Mouse (Mus musculus) mesoderm, embryonic 11.5 days (tissue): ENCODE results near the gene Sez6.

ENCODE experiments used
- DNase-seq: peaks from one replicate; pipeline ENCODE4 v3.0.0-alpha.2; 2012; ENCODE audit warnings: low read depth, low spot score

Gene Sez6

DNA sequence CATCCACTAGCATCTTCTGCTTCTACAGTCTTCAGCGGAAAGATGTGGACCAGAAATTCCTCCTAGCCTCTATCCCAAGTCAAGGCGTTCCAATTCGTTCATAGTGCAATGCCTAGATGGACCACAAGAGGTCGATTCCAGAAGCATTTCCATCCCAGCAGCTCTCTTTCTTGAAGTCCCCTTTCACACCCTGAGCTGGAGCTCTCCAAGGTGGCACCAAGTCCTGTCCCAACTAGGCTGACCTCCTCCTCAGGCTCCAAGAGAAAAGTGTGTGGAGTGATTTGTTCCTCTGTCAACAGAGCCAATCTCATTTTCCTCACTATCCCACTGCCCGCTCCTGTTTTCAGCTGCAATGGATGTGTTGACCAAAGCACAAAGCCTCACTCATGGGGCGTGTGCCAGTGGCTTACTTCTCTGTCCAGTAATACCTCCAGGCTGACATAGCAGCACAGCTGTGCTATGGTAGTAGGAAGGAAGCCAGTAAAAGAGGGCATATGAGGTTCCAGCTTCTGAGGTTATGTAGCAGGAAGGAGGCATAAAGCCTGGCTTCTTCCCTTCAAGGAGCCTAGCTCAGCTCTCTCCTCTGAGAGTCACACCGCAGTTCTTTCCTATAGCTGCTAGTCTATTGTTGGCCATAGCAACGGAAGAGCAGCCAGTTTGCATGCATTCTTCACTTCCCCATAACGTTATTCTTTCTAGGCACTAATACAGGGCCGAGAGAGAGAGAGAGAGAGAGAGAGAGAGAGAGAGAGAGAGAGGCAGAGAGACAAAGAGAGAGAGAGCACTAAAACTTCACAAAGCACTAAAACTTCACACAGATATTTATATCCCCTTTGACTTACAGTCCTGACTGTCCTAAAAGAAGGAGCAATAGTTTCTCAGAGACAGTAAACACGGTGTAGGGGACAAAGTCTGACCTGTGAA is 49.9 kb downstream of the Sez6 start:
- DNase-seq: peak; percentile 82

DNA sequence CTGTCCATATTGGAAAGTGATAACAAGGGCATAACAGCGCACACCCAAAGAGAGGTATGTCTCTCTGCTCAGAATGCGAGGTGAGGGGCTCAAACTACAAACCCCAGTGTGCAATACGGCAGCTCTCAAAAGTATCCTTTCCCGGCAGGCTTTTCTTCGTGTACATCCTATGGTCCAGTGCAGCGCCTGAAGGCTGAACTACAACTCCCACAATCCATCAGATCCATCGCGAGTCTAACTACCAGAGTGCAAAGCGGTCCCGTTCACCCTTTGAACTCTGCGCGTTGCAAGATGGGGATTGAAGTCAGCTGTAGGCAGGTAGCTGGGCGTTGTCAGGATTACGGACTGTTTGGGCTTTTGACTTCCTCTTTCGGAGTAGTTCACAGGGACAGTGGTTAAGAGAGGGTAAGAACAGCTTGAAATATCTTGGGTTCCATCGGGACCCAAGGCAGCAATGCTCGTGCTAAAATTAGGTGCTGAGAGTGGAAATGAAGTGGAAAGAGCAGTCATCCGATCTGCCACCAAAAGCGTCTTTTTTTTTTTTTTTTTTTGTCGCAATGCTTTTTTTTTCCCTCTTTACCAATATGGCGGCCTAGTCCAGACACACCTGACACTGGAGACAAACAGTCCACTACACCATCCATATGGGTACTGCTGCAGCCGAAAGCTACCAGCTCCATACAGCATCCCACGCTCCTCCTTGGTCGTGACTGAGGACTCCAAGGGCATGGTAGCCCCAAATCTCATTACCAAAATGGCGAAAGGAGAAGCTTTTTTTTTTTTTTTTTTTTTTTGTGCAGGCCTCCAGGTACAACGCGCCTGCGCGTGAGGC is 51.2 kb downstream of the Sez6 start:
- peak; percentile 98 for DNase-seq

DNA sequence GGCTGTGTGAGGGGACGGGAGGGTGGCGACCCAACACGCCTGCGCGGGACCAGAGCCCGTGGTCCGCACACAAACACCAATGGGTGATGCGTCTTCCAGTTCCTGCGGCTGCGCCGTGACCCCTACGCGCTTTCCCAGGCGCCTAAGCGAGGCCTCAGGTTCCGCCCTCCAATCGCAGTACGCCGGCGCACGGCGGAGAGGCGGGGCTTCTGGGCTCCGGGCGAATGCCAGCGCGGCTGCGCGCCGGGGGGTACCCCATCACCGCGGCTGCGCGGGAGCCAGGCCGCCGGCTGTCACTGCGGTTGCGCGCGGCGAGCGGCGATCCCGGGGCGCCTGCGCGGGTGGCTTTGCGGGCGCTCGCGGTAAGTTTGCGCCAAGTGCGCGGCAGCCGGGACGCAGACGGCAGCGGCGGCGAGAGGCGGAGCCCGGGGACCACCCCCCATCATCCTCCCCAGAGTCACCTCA is 51.9 kb downstream of the Sez6 start, which contains the start of gene Phf12:
TSS of gene Phf12 (plus strand) at position 314 of the 465 bp plus-strand sequence.
- peak; percentile 100 for DNase-seq

DNA sequence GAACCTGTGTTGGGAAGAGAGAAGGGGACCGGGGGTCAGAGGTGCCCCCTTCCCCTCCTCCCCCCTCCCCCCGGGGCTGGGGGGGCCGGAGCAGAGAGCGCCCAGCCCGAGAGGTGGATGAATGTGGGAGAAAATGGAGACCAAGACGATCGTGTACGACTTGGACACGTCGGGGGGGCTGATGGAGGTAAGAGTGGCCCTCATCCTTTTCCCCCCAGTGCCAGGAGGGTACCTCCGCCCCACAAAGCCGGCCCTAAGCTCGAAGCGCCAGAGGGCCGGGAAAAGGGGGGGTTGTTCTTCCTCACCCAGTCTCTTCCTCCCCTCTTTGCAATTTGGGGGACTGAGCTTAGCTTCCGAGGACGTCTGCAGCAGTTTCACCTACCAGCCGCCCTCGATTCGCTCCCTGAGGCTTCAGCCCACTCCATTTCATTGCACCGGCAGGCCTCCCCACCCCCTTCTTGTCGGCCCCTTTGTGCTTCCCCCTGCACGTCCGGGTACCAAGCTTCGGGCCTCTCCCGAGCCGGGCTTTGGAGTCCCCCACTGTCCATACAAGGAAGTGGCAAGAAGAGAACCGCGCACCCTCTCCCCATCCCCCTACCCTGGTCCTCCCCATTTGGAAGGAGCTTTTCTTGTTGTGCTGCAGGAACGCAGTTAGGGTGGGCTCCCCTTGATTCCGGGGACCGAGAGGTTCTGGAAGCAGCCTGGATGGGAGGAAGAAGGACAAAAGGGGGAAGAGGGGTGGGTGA is 52.8 kb downstream of the Sez6 start:
- DNase-seq: peak; percentile 58

DNA sequence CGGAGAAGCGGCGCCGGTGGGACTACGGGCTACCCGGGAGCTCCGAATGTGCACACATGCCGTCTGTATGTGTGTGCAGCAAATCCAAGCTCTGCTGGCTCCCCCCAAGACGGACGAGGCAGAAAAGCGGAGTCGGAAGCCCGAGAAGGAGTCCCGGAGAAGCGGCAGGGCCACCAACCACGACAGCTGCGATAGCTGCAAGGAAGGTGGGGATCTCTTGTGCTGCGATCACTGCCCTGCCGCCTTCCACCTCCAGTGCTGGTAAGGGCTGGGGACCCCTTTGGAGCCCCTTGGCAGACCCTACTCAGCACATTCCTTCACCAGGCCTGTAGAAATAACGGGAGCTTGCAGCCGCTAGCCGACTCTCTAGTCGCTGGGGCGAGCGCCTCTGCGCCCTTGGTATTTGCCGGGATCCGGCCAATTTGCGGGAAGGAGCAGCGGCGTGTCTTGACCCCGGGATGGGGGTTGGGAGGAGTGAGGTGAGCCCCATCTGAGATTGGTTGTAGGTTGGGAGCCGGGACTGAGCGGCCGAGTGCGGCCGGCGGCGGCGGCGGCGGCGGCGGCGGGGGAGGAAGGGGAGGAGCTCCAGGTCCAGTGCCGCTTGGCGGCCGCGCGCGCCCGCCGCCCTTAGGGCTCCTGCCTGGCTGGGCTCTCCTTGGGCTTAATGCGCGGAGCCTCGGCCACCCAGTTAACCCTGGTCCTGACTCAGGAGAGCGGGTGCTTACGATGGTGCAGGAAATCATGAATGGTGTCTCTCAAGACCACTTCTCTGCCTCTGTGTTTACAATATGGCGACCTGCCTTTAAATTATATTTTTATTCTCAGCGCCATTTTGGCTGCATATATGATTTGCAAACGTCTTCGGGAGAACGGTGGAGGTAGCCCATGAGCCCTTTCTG is 53.6 kb downstream of the Sez6 start:
- DNase-seq: peak; percentile 53

DNA sequence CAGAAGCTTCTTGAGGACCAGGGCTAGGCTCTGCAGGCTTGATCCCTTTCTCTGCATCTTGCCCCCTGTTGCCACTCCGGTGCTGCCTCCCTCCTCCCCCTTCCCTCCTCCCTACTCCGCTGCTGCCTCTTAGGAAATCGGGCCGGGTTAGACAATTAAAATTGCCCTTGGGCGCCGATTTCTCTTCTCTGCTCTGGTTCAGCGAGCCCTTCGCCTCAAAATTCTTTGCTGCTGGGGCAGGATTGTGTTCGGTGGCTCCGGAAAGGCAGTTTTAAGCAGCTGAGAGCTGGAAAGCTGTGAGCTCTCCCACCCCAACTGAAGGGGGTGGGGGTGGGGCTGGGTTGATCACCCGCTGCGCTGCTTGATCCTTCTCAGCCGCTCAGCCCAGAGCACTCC is 54.2 kb downstream of the Sez6 start:
- DNase-seq: no peak

DNA sequence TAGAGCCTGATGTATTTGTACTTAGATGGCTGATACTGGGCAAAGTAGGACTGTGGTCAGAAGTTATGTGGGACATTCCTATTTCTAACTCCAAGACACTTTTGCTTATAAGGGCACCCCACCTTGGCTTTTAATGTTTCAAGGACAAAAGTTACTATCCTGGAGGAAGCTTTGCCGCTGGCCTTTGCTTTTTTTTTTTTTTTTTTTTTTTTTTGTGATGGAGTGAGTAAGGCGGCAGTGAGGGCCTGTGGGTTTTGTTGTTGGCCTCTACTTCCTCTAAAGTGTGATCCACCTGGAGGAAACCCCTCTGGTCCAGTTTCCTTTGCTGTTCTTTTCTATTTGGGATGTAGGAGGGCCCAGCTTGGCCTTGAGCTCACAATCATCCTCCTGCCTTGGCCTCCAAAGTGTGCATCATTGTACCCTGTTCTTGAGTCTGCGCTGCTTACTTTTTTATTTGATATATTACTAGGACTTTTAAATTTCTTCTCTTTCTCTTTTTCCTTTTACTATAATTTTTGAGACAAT is 55.0 kb downstream of the Sez6 start:
- no peak for DNase-seq

DNA sequence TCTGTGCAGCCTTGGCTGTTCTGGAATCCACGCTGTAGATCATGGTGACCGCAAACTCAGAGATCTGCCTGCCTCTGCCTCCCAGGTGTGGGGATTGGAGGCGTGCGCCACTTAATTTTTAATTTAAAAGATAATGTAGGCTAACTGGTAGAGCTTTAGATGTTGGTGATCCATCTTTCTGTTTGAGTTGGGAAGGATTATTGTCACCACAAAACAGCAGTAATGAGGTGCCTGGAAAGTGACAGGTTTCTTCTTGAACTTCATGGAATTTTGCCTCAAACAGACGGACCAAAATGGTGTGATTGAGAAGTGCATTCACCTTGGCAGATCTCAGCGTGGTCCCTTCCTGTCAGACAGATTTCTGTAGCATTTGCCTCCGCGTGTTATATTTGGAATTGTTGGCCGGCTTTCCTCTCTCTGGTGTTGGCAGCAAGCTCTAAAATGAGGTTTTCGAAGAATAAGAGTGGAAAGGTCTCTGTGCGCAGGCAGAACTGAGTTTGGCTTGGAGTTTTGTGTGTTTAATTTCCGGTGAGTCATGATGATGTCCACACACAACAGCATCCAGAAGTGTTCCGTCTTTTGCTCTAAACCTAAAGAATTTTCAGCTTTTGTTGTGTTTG is 58.6 kb downstream of the Sez6 start:
- DNase-seq: no peak

DNA sequence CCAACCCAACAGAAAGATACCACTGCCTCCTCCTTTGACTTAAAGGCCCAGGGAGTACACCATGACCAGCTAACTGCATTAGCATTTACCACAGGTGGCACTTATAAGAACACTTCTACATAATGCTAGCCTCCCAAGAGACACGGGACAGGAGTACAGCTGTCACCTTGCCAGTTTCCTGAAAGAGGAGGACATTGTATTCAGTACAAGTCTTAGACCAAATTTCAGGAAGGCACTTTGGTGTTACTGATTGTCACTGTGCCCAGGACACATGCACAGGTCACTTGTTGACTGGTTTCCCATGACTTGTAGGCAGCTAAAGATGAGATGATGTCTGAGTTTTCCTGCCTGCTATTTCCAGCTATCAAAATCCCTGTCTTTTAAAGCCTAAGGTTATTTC is 65.0 kb downstream of the Sez6 start:
- no peak for DNase-seq

DNA sequence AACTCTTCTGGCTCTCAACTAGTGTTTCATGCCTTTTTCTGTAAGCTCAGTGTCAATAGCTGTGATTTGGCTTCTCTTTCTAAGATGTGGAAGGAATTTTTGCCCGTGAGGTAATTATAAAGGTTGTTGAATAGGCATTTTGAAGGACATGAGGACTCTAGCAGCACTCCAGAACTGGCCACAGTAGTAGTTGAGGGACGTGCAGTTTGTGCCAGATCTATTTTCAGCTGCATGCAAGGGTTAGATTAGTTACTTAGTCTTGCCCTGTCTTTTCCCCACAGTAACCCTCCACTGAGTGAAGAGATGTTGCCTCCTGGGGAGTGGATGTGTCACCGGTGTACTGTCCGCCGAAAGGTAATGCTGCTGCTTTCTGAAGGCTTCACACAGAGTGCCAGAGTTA is 75.8 kb downstream of the Sez6 start:
- DNase-seq: no peak

DNA sequence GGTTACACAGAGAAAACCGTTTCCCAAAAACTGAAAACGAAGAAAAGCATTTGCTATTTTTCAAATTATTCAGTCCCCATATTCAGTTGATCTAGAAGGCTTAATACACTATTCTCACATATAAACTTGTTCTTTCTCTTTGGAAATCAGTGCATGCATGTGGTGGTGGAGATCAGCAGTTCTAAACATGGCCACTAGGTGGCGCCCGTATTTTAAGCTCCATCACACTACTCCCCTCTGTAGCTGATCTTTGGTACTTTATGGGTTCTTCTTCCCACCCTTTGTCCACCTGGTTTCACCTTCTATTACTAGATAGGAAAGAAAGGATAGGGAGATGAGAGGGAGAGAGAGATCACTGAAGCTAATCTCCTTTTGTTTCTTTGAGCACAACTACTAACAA is 89.1 kb downstream of the Sez6 start:
- DNase-seq: peak; percentile 85

DNA sequence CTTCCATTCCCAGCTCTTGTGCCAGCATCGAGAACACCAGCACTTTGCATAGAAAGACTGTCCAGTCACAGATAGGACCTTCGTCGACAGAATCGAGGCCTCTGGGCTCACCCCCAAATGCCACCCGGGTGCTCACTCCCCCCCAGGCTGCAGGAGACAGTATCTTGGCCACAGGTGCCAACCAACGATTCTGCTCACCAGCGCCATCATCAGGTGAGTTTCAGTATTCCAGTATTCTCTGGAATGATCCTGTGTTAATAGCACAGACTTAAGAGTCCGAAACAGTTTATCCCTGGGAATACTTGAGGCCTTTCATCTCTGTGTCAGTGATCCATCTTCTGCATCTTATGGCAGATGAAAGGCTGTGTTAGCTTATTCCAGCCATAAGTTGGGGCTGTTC is 93.0 kb downstream of the Sez6 start:
- peak; percentile 43 for DNase-seq
